Mouse (Mus musculus) neural tube, embryonic 12.5 days (tissue): Measurements from ENCODE around the gene Crygs. TPM values are rescaled to one million over a fixed set of nuclear protein-coding genes. Genes with fewer than 3 reads are reported as not detected.
A peak's percentile ranks its signal among the peaks of the same experiment; 100 is the strongest.

ENCODE experiments used
- ATAC-seq: fragments of 200-750 bp; cut with Nextera tagmentation; 2 replicates; pipeline ENCODE4 v1.8.0; 2017; ENCODE audit warnings: low read depth, mild to moderate bottlenecking, moderate TSS enrichment, moderate library complexity; ENCODE audit not compliant: low FRiP score
- H3K27ac ChIP-seq: fragments of 300-500 bp; sonication (generic); 2 replicates; pipeline ENCODE4 v1.5.1; 2016
- H3K27me3 ChIP-seq: fragments of 300-500 bp; sonication (generic); replicated peaks from 2 replicates; pipeline ENCODE4 v1.6.1; 2016; ENCODE audit warnings: mild to moderate bottlenecking
- H3K36me3 ChIP-seq: fragments of 300-500 bp; sonication (generic); 2 replicates; pipeline ENCODE4 v1.6.1; 2016; ENCODE audit warnings: mild to moderate bottlenecking
- H3K4me1 ChIP-seq: fragments of 300-500 bp; sonication (generic); 2 replicates; pipeline ENCODE4 v1.6.1; 2016
- H3K4me2 ChIP-seq: fragments of 300-500 bp; sonication (generic); replicated peaks from 2 replicates; pipeline ENCODE4 v1.6.1; 2016; ENCODE audit warnings: mild to moderate bottlenecking
- H3K4me3 ChIP-seq: fragments of 300-500 bp; sonication (generic); 2 replicates; pipeline ENCODE4 v1.5.1; 2016
- H3K9ac ChIP-seq: fragments of 300-500 bp; sonication (generic); 2 replicates; pipeline ENCODE4 v1.6.1; 2016; ENCODE audit warnings: mild to moderate bottlenecking
- H3K9me3 ChIP-seq: fragments of 300-500 bp; sonication (generic); 2 replicates; pipeline ENCODE4 v1.6.1; 2016; ENCODE audit warnings: mild to moderate bottlenecking
- WGBS: fragments of 180-500 bp; shearing (Covaris S2); methylation state at CpG from one replicate; pipeline ENCODE4 v1.1.7; 2016; 5-methylcytosine and 5-hydroxymethylcytosine counted together
- polyA plus RNA-seq: library from polyadenylated mRNA; unstranded; fragments of >200 nt; fragmentation: Nextera tagmentation; extraction: Ambion mirVana; gene quantifications from 2 replicates; pipeline ENCODE4 v1.2.1, GENCODE M21; 2016

The Crygs gene
- not detected in 2 replicates for polyA plus RNA-seq

- WGBS, result 83% methylated on average over 2 of the region's 2 CpGs
- H3K27me3 ChIP-seq, result peaks cover 17% of the 10 kb centered on the region
- no peak within 1 kb of the TSS for H3K9ac ChIP-seq
- no peaks in the 10 kb centered on the region for H3K4me1 ChIP-seq
- no peak for ATAC-seq
- no peak within 1 kb of the TSS for H3K4me2 ChIP-seq
- H3K4me3 ChIP-seq, result no peak within 1 kb of the TSS
- no peak within 1 kb of the TSS for H3K27ac ChIP-seq
- H3K9me3 ChIP-seq, result no peaks in the 10 kb centered on the region
- H3K36me3 ChIP-seq, result peaks cover 10% of the 10 kb centered on the region; the same call in 1 of the 2 replicates
Observed at GRCm38 (mm10) chr16:22811477-22811876, at the start of gene Crygs. Crygs (minus strand) TSS chr16:22811577.

GRCm38 (mm10) chr16:22857431-22858113, 46.2 kb upstream of the Crygs start, which contains the start of the genes Tbccd1 and Dnajb11:
Tbccd1 (minus strand) TSS chr16:22857669.
Dnajb11 (plus strand) TSS chr16:22857845.
- H3K9me3 ChIP-seq, result no peaks in the 10 kb centered on the region
- H3K36me3 ChIP-seq, result peaks cover 2% of the 10 kb centered on the region
- peak within 1 kb of the TSS; percentile 83 for H3K9ac ChIP-seq
- under 1% methylated on average over 62 of the region's 62 CpGs for WGBS
- H3K27me3 ChIP-seq, result no peaks in the 10 kb centered on the region
- H3K27ac ChIP-seq, result no peak within 1 kb of the TSS
- peaks cover 15% of the 10 kb centered on the region for H3K4me1 ChIP-seq
- peak within 1 kb of the TSS; percentile 89 for H3K4me3 ChIP-seq
- H3K4me2 ChIP-seq, result peak within 1 kb of the TSS; percentile 96
- ATAC-seq, result peak; percentile 100

- no peak for ATAC-seq
- no peaks in the 10 kb centered on the region for H3K27me3 ChIP-seq
- no peaks in the 10 kb centered on the region for H3K9me3 ChIP-seq
- peak overlapping the region; percentile 52 for H3K4me3 ChIP-seq
- peak overlapping the region; percentile 48 for H3K9ac ChIP-seq
- H3K4me2 ChIP-seq, result peak overlapping the region; percentile 80
- H3K4me1 ChIP-seq, result peaks cover 15% of the 10 kb centered on the region
- H3K27ac ChIP-seq, result no peak overlapping the region
- H3K36me3 ChIP-seq, result no peaks in the 10 kb centered on the region
- 14% methylated on average over 9 of the region's 9 CpGs for WGBS
Observed at GRCm38 (mm10) chr16:22856773-22857172, 45.4 kb upstream of the Crygs start.

- no peaks in the 10 kb centered on the region for H3K27me3 ChIP-seq
- H3K4me3 ChIP-seq, result no peak overlapping the region
- no peaks in the 10 kb centered on the region for H3K9me3 ChIP-seq
- H3K9ac ChIP-seq, result no peak overlapping the region
- no peak overlapping the region for H3K4me2 ChIP-seq
- H3K27ac ChIP-seq, result no peak overlapping the region
- H3K4me1 ChIP-seq, result peaks cover 5% of the 10 kb centered on the region
- no peaks in the 10 kb centered on the region for H3K36me3 ChIP-seq
- no peak for ATAC-seq
- 94% methylated on average over 4 of the region's 4 CpGs for WGBS
Observed at GRCm38 (mm10) chr16:22852709-22853108, 41.3 kb upstream of the Crygs start.

- H3K4me2 ChIP-seq, result no peak overlapping the region
- no peaks in the 10 kb centered on the region for H3K27me3 ChIP-seq
- H3K27ac ChIP-seq, result no peak overlapping the region
- no peak for ATAC-seq
- no peaks in the 10 kb centered on the region for H3K36me3 ChIP-seq
- H3K4me1 ChIP-seq, result no peaks in the 10 kb centered on the region
- H3K9ac ChIP-seq, result no peak overlapping the region
- no peak overlapping the region for H3K4me3 ChIP-seq
- H3K9me3 ChIP-seq, result no peaks in the 10 kb centered on the region
- 97% methylated on average over 1 of the region's 1 CpGs for WGBS
Observed at GRCm38 (mm10) chr16:22848331-22848730, 37.0 kb upstream of the Crygs start.

- ATAC-seq, result no peak
- H3K9ac ChIP-seq, result no peak overlapping the region
- no peaks in the 10 kb centered on the region for H3K27me3 ChIP-seq
- WGBS, result 94% methylated on average over 1 of the region's 1 CpGs
- H3K27ac ChIP-seq, result no peak overlapping the region
- H3K9me3 ChIP-seq, result no peaks in the 10 kb centered on the region
- H3K4me2 ChIP-seq, result no peak overlapping the region
- H3K36me3 ChIP-seq, result no peaks in the 10 kb centered on the region
- no peaks in the 10 kb centered on the region for H3K4me1 ChIP-seq
- no peak overlapping the region for H3K4me3 ChIP-seq
Observed at GRCm38 (mm10) chr16:22847686-22848085, 36.3 kb upstream of the Crygs start.

GRCm38 (mm10) chr16:22845481-22845880, 34.1 kb upstream of the Crygs start:
- no peaks in the 10 kb centered on the region for H3K27me3 ChIP-seq
- H3K4me2 ChIP-seq, result no peak overlapping the region
- peaks cover 7% of the 10 kb centered on the region; the same call in 1 of the 2 replicates for H3K36me3 ChIP-seq
- H3K4me1 ChIP-seq, result no peaks in the 10 kb centered on the region
- no peak overlapping the region for H3K9ac ChIP-seq
- WGBS, result 84% methylated on average over 4 of the region's 4 CpGs
- ATAC-seq, result no peak
- H3K9me3 ChIP-seq, result no peaks in the 10 kb centered on the region
- no peak overlapping the region for H3K27ac ChIP-seq
- no peak overlapping the region for H3K4me3 ChIP-seq

- Histone ChIP-seq H3K4me3 (no peak overlapping the region; the same call in 1 of the 2 replicates), H3K27me3 (no peaks in the 10 kb centered on the region), H3K4me2 (peak overlapping the region; percentile 82), H3K9ac (no peak overlapping the region), H3K4me1 (no peaks in the 10 kb centered on the region), H3K9me3 (no peaks in the 10 kb centered on the region), H3K27ac (no peak overlapping the region), H3K36me3 (peaks cover 13% of the 10 kb centered on the region; the same call in 1 of the 2 replicates)
- ATAC-seq, result 0 out of 2 replicates have a peak, but pooled peaks have one; percentile 27
- 42% methylated on average over 5 of the region's 5 CpGs for WGBS
Observed at GRCm38 (mm10) chr16:22844834-22845233, 33.5 kb upstream of the Crygs start.

- peak; percentile 95 for ATAC-seq
- Histone ChIP-seq H3K4me3 (peak overlapping the region; percentile 46), H3K27me3 (no peaks in the 10 kb centered on the region), H3K27ac (no peak overlapping the region), H3K4me1 (no peaks in the 10 kb centered on the region), H3K9ac (peak overlapping the region; percentile 62), H3K4me2 (peak overlapping the region; percentile 82), H3K36me3 (peaks cover 17% of the 10 kb centered on the region; the same call in 1 of the 2 replicates), H3K9me3 (no peaks in the 10 kb centered on the region)
- WGBS, result 3% methylated on average over 26 of the region's 26 CpGs
Observed at GRCm38 (mm10) chr16:22844061-22844801, 32.9 kb upstream of the Crygs start.

GRCm38 (mm10) chr16:22842871-22843270, 31.5 kb upstream of the Crygs start:
- no peaks in the 10 kb centered on the region for H3K4me1 ChIP-seq
- H3K27ac ChIP-seq, result no peak overlapping the region
- no peak overlapping the region for H3K9ac ChIP-seq
- no peak overlapping the region for H3K4me2 ChIP-seq
- no peak overlapping the region for H3K4me3 ChIP-seq
- 92% methylated on average over 5 of the region's 5 CpGs for WGBS
- no peak for ATAC-seq
- H3K9me3 ChIP-seq, result no peaks in the 10 kb centered on the region
- H3K27me3 ChIP-seq, result no peaks in the 10 kb centered on the region
- H3K36me3 ChIP-seq, result peaks cover 17% of the 10 kb centered on the region; the same call in 1 of the 2 replicates

GRCm38 (mm10) chr16:22839146-22839857, 27.9 kb upstream of the Crygs start:
- no peaks in the 10 kb centered on the region for H3K4me1 ChIP-seq
- no peak for ATAC-seq
- H3K27ac ChIP-seq, result no peak overlapping the region
- 90% methylated on average over 3 of the region's 3 CpGs for WGBS
- H3K27me3 ChIP-seq, result no peaks in the 10 kb centered on the region
- H3K4me3 ChIP-seq, result no peak overlapping the region
- no peaks in the 10 kb centered on the region for H3K9me3 ChIP-seq
- H3K4me2 ChIP-seq, result no peak overlapping the region
- no peak overlapping the region for H3K9ac ChIP-seq
- H3K36me3 ChIP-seq, result peaks cover 28% of the 10 kb centered on the region; the same call in 1 of the 2 replicates
